Mouse (Mus musculus) intestine, embryonic 14.5 days (tissue): ENCODE results near the gene Slc22a12. TPM values are rescaled to one million over a fixed set of nuclear protein-coding genes. Genes with fewer than 3 reads are reported as not detected.
A peak's percentile ranks its signal among the peaks of the same experiment; 100 is the strongest.

Experiments used
- ATAC-seq: fragments of 200-750 bp; cut with Nextera tagmentation; replicated peaks from 2 replicates; pipeline ENCODE4 v1.8.0; 2017; ENCODE audit warnings: low read depth, moderate number of reproducible peaks, moderate TSS enrichment, moderate library complexity; ENCODE audit not compliant: low FRiP score, low TSS enrichment
- DNase-seq: peaks from one replicate; pipeline ENCODE4 v3.0.0-alpha.2; 2018; ENCODE audit warnings: low spot score
- H3K27ac ChIP-seq: fragments of 300-500 bp; sonication (generic); 2 replicates; pipeline ENCODE4 v1.5.1; 2014; ENCODE audit warnings: low read depth, mild to moderate bottlenecking, control low read depth
- H3K27me3 ChIP-seq: fragments of 300-500 bp; sonication (generic); replicated peaks from 2 replicates; pipeline ENCODE4 v1.6.1; 2014; ENCODE audit warnings: low read length, control low read depth; ENCODE audit not compliant: control insufficient read depth, insufficient read depth
- H3K36me3 ChIP-seq: fragments of 300-500 bp; sonication (generic); 2 replicates; pipeline ENCODE4 v1.6.1; 2014; ENCODE audit warnings: low read length, control low read depth; ENCODE audit not compliant: control insufficient read depth, insufficient read depth
- H3K4me1 ChIP-seq: fragments of 300-500 bp; sonication (generic); replicated peaks from 2 replicates; pipeline ENCODE4 v1.6.1; 2014; ENCODE audit warnings: low read length, control low read depth, mixed read lengths; ENCODE audit not compliant: control insufficient read depth, insufficient read depth
- H3K4me2 ChIP-seq: fragments of 300-500 bp; sonication (generic); 2 replicates; pipeline ENCODE4 v1.6.1; 2014; ENCODE audit warnings: low read length
- H3K4me3 ChIP-seq: fragments of 300-500 bp; sonication (generic); 2 replicates; pipeline ENCODE4 v1.5.1; 2014; ENCODE audit warnings: low read depth, low read length, control low read depth, mixed read lengths
- H3K9ac ChIP-seq: fragments of 300-500 bp; sonication (generic); 2 replicates; pipeline ENCODE4 v1.6.1; 2014; ENCODE audit warnings: mild to moderate bottlenecking, low read length
- H3K9me3 ChIP-seq: fragments of 300-500 bp; sonication (generic); 2 replicates; pipeline ENCODE4 v1.6.1; 2016; ENCODE audit warnings: low read length, control low read depth; ENCODE audit not compliant: control insufficient read depth
- WGBS: fragments of 180-500 bp; shearing (Covaris S2); extraction: QIAGEN DNeasy Blood & Tissue Kit; methylation state at CpG from one replicate; pipeline ENCODE4 v1.1.7; 2014; 5-methylcytosine and 5-hydroxymethylcytosine counted together
- polyA plus RNA-seq: library from polyadenylated mRNA; unstranded; fragments of >200 nt; fragmentation: Nextera tagmentation; extraction: Ambion mirVana; gene quantifications from 2 replicates; pipeline ENCODE4 v1.2.1, GENCODE M21; 2014

Gene Slc22a12
- polyA plus RNA-seq, 1 experiment from 2014 or later, result not detected

- no peaks in the 10 kb centered on the region for H3K9me3 ChIP-seq
- H3K27me3 ChIP-seq, result peaks cover 49% of the 10 kb centered on the region
- no peak for ATAC-seq
- H3K4me1 ChIP-seq, result peaks cover 20% of the 10 kb centered on the region
- no peak overlapping the region for H3K27ac ChIP-seq
- H3K36me3 ChIP-seq, result no peaks in the 10 kb centered on the region
- WGBS, result 25% methylated on average over 16 of the region's 16 CpGs
- no peak for DNase-seq
- H3K4me2 ChIP-seq, result no peak overlapping the region
- no peak overlapping the region for H3K9ac ChIP-seq
- no peak overlapping the region for H3K4me3 ChIP-seq
These were observed 38.7 kb downstream of the Slc22a12 start for GRCm38 (mm10) chr19:6503926-6504655.

- WGBS, result 5% methylated on average over 20 of the region's 20 CpGs
- no peak overlapping the region for H3K27ac ChIP-seq
These were observed 40.1 kb downstream of the Slc22a12 start for GRCm38 (mm10) chr19:6502543-6503319.

GRCm38 (mm10) chr19:6502035-6502541 is 40.7 kb downstream of the Slc22a12 start:
- Histone ChIP-seq H3K9me3 (no peaks in the 10 kb centered on the region), H3K4me2 (peak overlapping the region; percentile 65), H3K4me3 (peak overlapping the region; percentile 32), H3K9ac (no peak overlapping the region), H3K27ac (no peak overlapping the region), H3K36me3 (no peaks in the 10 kb centered on the region), H3K4me1 (peaks cover 20% of the 10 kb centered on the region), H3K27me3 (peaks cover 65% of the 10 kb centered on the region)
- WGBS, result 0% methylated on average over 25 of the region's 25 CpGs
- ATAC-seq, result peak; percentile 44; the same call in 1 of the 2 replicates
- peak; percentile 67 for DNase-seq

More at GRCm38 (mm10) chr19:6502543-6503319, 40.1 kb downstream of the Slc22a12 start:
- H3K4me2 ChIP-seq, result peak overlapping the region; percentile 65
- H3K9ac ChIP-seq, result no peak overlapping the region
- peak overlapping the region; percentile 32 for H3K4me3 ChIP-seq
- H3K9me3 ChIP-seq, result no peaks in the 10 kb centered on the region
- H3K27me3 ChIP-seq, result peaks cover 63% of the 10 kb centered on the region
- peaks cover 20% of the 10 kb centered on the region for H3K4me1 ChIP-seq
- no peaks in the 10 kb centered on the region for H3K36me3 ChIP-seq
- DNase-seq (peak; percentile 92), ATAC-seq (peak; percentile 13; the same call in 1 of the 2 replicates)

- Histone ChIP-seq H3K4me3 (no peak overlapping the region), H3K4me2 (no peak overlapping the region), H3K9ac (no peak overlapping the region), H3K4me1 (peaks cover 20% of the 10 kb centered on the region), H3K36me3 (no peaks in the 10 kb centered on the region), H3K9me3 (no peaks in the 10 kb centered on the region), H3K27ac (no peak overlapping the region), H3K27me3 (peaks cover 78% of the 10 kb centered on the region)
- DNase-seq (no peak), ATAC-seq (no peak)
- WGBS, result 36% methylated on average over 2 of the region's 2 CpGs
These were observed 42.2 kb downstream of the Slc22a12 start for GRCm38 (mm10) chr19:6500636-6501025.

GRCm38 (mm10) chr19:6499860-6500635 is 42.8 kb downstream of the Slc22a12 start:
- Histone ChIP-seq H3K9me3 (no peaks in the 10 kb centered on the region), H3K4me2 (no peak overlapping the region), H3K36me3 (no peaks in the 10 kb centered on the region), H3K4me3 (no peak overlapping the region), H3K9ac (no peak overlapping the region), H3K27me3 (peaks cover 82% of the 10 kb centered on the region), H3K27ac (no peak overlapping the region), H3K4me1 (peaks cover 20% of the 10 kb centered on the region)
- ATAC-seq, result no peak
- 62% methylated on average over 6 of the region's 6 CpGs for WGBS
- no peak for DNase-seq

- Histone ChIP-seq H3K4me2 (peak overlapping the region; percentile 80), H3K9ac (peak overlapping the region; percentile 18), H3K4me3 (peak overlapping the region; percentile 44), H3K36me3 (no peaks in the 10 kb centered on the region), H3K27ac (no peak overlapping the region), H3K4me1 (peaks cover 8% of the 10 kb centered on the region; the same call in 1 of the 2 replicates), H3K27me3 (peaks cover 78% of the 10 kb centered on the region), H3K9me3 (no peaks in the 10 kb centered on the region)
- no peak for ATAC-seq
- WGBS, result 5% methylated on average over 33 of the region's 38 CpGs
- DNase-seq, result no peak
These were observed 44.3 kb downstream of the Slc22a12 start for GRCm38 (mm10) chr19:6498350-6499131.

GRCm38 (mm10) chr19:6497803-6498202 is 45.0 kb downstream of the Slc22a12 start:
- Histone ChIP-seq H3K9ac (peak overlapping the region; percentile 18), H3K4me1 (peaks cover 8% of the 10 kb centered on the region; the same call in 1 of the 2 replicates), H3K9me3 (no peaks in the 10 kb centered on the region), H3K4me2 (peak overlapping the region; percentile 80), H3K4me3 (peak overlapping the region; percentile 44), H3K36me3 (no peaks in the 10 kb centered on the region), H3K27me3 (peaks cover 80% of the 10 kb centered on the region), H3K27ac (no peak overlapping the region)
- WGBS, result 2% methylated on average over 39 of the region's 39 CpGs
- DNase-seq, result peak; percentile 61
- ATAC-seq, result no peak; the same call in 1 of the 2 replicates
